Mouse (Mus musculus): Measurements from ENCODE around the gene Kcnab1.

DNA sequence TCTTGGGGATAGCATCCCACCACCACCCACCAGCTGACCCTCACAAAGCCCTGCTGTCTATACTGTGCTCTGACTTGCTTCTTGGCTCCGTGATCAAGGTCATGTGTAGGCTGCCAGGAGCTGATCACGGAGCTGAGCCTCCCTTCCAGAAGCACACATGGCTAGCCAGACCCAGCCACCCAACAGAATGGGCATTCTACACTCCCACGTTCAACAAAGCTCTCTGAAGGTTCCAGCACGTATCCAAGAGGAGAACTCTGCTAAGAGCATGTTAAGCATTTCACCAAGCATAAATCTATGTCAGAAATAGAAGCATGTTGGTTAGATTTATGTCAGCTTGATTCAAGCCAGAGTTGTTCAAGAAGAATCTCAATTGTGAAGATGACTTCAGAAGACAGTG lies 66.6 kb downstream of the Kcnab1 start:
- TF ChIP-seq CTCF (IDR thresholded peaks at IDR 0.05; ENCODE audit: low read depth) (no peak), EP300 (IDR thresholded peaks at IDR 0.05; ENCODE audit: low read depth) (no peak)

All from liver, postnatal 0 days (tissue).